Mouse (Mus musculus) lung, postnatal 0 days (tissue): Measurements from ENCODE around the gene Btf3l4. TPM values are rescaled to one million over a fixed set of nuclear protein-coding genes. Genes with fewer than 3 reads are reported as not detected.

Source experiments
- ATAC-seq: fragments of 200-750 bp; cut with Nextera tagmentation; 2 replicates; pipeline ENCODE4 v1.8.0; 2017; ENCODE audit warnings: moderate library complexity
- DNase-seq: peaks from one replicate; pipeline ENCODE4 v3.0.0-alpha.2; 2016; ENCODE audit warnings: low spot score
- H3K27ac ChIP-seq: fragments of 300-500 bp; sonication (generic); 2 replicates; pipeline ENCODE4 v1.5.1; 2014; ENCODE audit warnings: antibody characterized with exemption, mild to moderate bottlenecking, low read length, mixed read lengths
- H3K27me3 ChIP-seq: fragments of 300-500 bp; sonication (generic); replicated peaks from 2 replicates; pipeline ENCODE4 v1.6.1; 2014; ENCODE audit warnings: low read length, mixed read lengths; ENCODE audit not compliant: insufficient read depth
- H3K36me3 ChIP-seq: fragments of 300-500 bp; sonication (generic); 2 replicates; pipeline ENCODE4 v1.6.1; 2014; ENCODE audit warnings: low read length, mixed read lengths; ENCODE audit not compliant: insufficient read depth
- H3K4me1 ChIP-seq: fragments of 300-500 bp; sonication (generic); 2 replicates; pipeline ENCODE4 v1.6.1; 2014; ENCODE audit warnings: antibody characterized with exemption, low read depth, low read length, mixed read lengths; ENCODE audit not compliant: insufficient read depth
- H3K4me2 ChIP-seq: fragments of 300-500 bp; sonication (generic); replicated peaks from 2 replicates; pipeline ENCODE4 v1.6.1; 2014; ENCODE audit warnings: low read depth, mild to moderate bottlenecking, low read length, moderate library complexity, mixed read lengths
- H3K4me3 ChIP-seq: fragments of 300-500 bp; sonication (generic); 2 replicates; pipeline ENCODE4 v1.5.1; 2014; ENCODE audit warnings: low read depth, low read length
- H3K9ac ChIP-seq: fragments of 300-500 bp; sonication (generic); replicated peaks from 2 replicates; pipeline ENCODE4 v1.6.1; 2014; ENCODE audit warnings: low read depth, mild to moderate bottlenecking
- H3K9me3 ChIP-seq: fragments of 300-500 bp; sonication (generic); 2 replicates; pipeline ENCODE4 v1.6.1; 2016; ENCODE audit warnings: low read length, mixed read lengths
- CTCF ChIP-seq: IDR thresholded peaks from 2 replicates; pipeline ENCODE4 v1.5.1; 2016; ENCODE audit warnings: antibody characterized with exemption, mild to moderate bottlenecking
- EP300 ChIP-seq: IDR thresholded peaks from 2 replicates; pipeline ENCODE4 v1.6.1; 2016; ENCODE audit warnings: antibody characterized with exemption, mild to moderate bottlenecking, control low read depth
- WGBS: fragments of 180-500 bp; shearing (Covaris S2); extraction: QIAGEN DNeasy Blood & Tissue Kit; methylation state at CpG from one replicate; pipeline ENCODE4 v1.1.7; 2014; 5-methylcytosine and 5-hydroxymethylcytosine counted together
- polyA plus RNA-seq: library from polyadenylated mRNA; unstranded; fragments of >200 nt; fragmentation: Nextera tagmentation; extraction: Ambion mirVana; gene quantifications from 2 replicates; pipeline ENCODE4 v1.2.1, GENCODE M21; 2015

Btf3l4 gene
- polyA plus RNA-seq, 1 experiment from 2014 or later: 106 TPM

DNA sequence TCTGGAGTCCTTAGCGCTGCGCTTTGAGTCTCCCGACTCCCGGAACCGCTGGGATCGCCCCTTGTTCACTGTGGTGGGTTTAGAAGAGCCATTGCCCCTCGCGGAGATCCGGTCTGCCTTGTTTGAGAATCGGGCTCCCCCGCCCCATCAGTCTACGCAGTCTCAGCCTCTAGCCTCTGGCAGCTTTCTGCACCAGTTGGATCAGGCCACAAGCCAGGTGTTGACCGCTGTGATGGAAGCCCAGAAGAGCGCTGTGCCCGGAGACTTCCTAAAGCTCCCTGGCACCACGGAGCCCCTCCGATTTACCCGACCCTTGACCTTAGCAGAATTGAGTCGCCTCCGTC, 15.1 kb upstream of the Btf3l4 start, which contains the start of gene A730015C16Rik:
TSS of gene A730015C16Rik (minus strand) at position 115 of the 344 bp plus-strand sequence.
- Histone ChIP-seq H3K9me3 (no peaks in the 10 kb centered on the region), H3K27me3 (no peaks in the 10 kb centered on the region), H3K4me3 (peak within 1 kb of the TSS; percentile 81), H3K9ac (peak within 1 kb of the TSS; percentile 71), H3K4me1 (peaks cover 9% of the 10 kb centered on the region; the same call in 1 of the 2 replicates), H3K27ac (peak within 1 kb of the TSS; percentile 95), H3K36me3 (no peaks in the 10 kb centered on the region), H3K4me2 (peak within 1 kb of the TSS; percentile 91)
- 5% methylated on average over 20 of the region's 20 CpGs for WGBS
- TF ChIP-seq CTCF (no peak), EP300 (no peak)
- DNase-seq: peak; percentile 40
- peak; percentile 25 for ATAC-seq

DNA sequence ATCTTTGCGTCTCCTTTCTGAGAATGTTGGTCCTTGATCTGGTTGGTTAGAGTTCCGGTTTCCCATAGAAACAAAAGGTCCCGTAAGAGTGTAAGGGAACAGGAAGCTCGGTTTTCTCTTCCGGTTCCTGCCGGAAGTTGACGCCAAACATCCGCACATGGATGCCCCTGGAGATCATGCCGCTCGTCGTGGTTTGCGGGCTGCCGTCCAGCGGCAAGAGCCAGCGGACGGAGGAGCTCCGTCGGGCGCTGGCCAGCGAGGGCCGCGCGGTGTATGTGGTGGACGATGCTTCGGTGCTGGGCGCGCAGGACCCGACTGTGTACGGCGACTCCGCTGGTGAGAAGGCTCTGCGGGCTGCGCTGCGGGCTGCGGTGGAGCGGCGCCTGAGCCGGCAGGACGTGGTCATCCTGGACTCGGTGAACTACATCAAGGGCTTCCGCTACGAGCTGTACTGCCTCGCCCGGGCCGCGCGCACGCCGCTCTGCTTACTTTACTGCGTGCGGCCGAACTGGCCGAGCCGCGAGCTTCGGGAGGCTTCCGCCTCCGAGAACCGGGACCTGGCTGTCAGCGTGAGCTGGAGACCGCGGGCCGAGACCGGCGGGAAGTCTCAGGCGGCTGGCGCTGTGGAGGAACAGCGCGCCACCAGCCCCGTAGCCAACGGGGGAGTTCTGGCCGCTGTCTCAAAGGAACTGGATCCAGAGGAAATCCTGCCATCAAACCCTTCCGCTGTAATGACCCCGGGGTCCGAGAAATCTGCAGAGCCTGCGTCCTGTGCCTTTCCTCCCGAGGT, 14.5 kb upstream of the Btf3l4 start, which contains the start of gene Kti12:
TSS of gene Kti12 (plus strand) at position 71 of the 790 bp plus-strand sequence.
- DNase-seq: peak; percentile 95
- peak within 1 kb of the TSS; percentile 91 for H3K4me2 ChIP-seq
- peak within 1 kb of the TSS; percentile 81 for H3K4me3 ChIP-seq
- no peaks in the 10 kb centered on the region for H3K27me3 ChIP-seq
- H3K36me3 ChIP-seq: no peaks in the 10 kb centered on the region
- peak within 1 kb of the TSS; percentile 71 for H3K9ac ChIP-seq
- peaks cover 9% of the 10 kb centered on the region; the same call in 1 of the 2 replicates for H3K4me1 ChIP-seq
- peak within 1 kb of the TSS; percentile 95 for H3K27ac ChIP-seq
- peak; percentile 91 for ATAC-seq
- no peaks in the 10 kb centered on the region for H3K9me3 ChIP-seq
- no peak for TF ChIP-seq CTCF
- no peak; the same call in 1 of the 2 replicates for TF ChIP-seq EP300
- under 1% methylated on average over 74 of the region's 77 CpGs for WGBS

DNA sequence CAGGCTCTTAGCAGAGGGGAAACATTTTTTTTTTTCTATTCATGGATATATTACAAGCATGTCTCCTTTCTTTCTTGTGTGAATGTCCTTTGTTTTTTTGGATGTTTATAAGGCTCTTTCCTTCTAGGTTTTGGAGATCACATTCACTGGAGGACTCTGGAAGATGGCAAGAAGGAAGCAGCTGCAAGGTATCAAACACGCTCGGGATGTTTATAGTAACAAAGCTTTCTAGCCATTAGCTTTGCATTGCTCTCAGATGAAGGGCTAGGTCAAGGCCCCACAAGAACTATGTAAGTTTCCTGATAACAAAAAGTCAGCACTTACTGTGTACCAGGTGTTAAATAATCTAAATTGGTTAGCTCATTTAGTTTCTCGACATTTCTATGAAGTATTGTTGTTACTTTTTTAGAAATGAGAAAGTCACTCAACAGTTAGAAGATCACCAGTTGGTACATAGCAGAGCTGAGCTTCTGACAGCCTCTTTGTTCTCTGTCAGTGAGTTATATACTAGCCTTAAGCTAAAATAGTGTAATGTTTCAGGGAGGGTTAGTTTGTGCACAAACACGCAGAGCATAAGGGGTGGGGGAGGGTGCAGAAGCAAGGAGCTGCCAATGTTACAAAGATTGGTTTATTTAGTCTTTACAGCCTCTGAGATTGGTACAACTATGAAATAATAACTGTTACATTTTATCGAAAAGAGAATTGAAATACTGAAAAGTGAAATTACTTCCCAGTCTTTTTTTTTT, 12.6 kb upstream of the Btf3l4 start:
- Histone ChIP-seq H3K27me3 (no peaks in the 10 kb centered on the region), H3K9me3 (no peaks in the 10 kb centered on the region), H3K4me3 (no peak overlapping the region), H3K4me1 (peaks cover 9% of the 10 kb centered on the region; the same call in 1 of the 2 replicates), H3K4me2 (no peak overlapping the region), H3K27ac (peak overlapping the region; percentile 38; the same call in 1 of the 2 replicates), H3K9ac (no peak overlapping the region), H3K36me3 (no peaks in the 10 kb centered on the region)
- WGBS: 43% methylated on average over 5 of the region's 5 CpGs
- TF ChIP-seq EP300: peak; percentile 40; the same call in 1 of the 2 replicates
- no peak for TF ChIP-seq CTCF
- DNase-seq (peak; percentile 50), ATAC-seq (peak; percentile 31; the same call in 1 of the 2 replicates)

DNA sequence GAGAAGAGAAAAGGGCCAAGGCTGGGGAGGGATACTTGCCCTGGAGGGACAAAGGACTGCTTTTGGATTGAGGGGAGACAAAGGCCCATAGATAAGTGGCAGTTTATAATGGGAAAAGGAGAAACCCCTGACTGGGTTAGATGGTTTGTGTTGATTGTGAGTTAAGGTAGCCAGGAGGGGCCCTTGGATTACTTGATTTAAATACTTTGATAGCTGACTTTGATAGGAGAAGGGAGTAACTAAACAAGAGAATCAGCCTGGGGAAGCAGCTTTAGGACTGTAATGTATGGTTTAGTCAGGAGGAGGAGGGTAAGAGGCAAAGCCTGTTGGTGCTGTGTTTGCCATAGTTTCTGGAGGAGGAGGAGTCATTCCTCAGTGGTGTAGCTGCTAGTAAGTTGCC, 9.9 kb upstream of the Btf3l4 start:
- no peak overlapping the region for H3K4me2 ChIP-seq
- H3K36me3 ChIP-seq: no peaks in the 10 kb centered on the region
- DNase-seq (no peak), ATAC-seq (no peak)
- H3K9me3 ChIP-seq: no peaks in the 10 kb centered on the region
- no peaks in the 10 kb centered on the region for H3K27me3 ChIP-seq
- H3K9ac ChIP-seq: no peak overlapping the region
- H3K27ac ChIP-seq: no peak overlapping the region
- H3K4me1 ChIP-seq: peaks cover 4% of the 10 kb centered on the region; the same call in 1 of the 2 replicates
- H3K4me3 ChIP-seq: no peak overlapping the region
- no peak for TF ChIP-seq EP300
- TF ChIP-seq CTCF: no peak

DNA sequence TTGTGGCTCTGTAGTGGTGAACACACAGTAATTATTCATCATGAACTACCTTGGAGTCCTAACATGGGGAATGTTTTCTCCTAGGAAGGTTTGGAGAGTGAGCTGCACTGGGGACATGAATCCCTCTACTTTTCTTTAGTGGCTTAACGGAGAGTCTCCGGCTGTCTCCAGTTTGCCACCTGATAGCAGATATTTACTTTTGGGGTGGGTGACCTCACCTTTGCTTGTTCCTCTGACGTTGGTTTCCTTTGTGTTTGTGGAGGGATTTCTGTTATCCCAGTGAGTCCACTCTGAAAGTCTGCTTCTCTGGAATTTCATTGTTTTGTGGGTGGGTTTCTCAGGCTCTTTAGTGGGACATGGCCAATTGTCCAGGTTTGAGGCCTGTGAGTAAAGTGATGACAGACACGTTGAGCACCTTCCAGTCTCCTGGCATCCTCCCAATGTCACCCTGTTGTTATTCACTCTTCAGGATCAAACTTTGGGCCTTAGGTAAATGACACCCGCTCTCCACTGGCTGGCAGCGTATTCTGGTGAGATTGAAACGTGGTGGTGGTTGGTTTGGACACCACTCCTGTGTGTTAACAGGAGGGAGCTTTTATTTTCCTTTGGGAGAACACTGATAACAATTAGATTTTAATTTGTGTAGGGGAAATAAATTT, 8.6 kb upstream of the Btf3l4 start:
- no peak for TF ChIP-seq EP300
- no peak for TF ChIP-seq CTCF
- Histone ChIP-seq H3K9ac (no peak overlapping the region), H3K9me3 (no peaks in the 10 kb centered on the region), H3K4me1 (peaks cover 7% of the 10 kb centered on the region; the same call in 1 of the 2 replicates), H3K27ac (no peak overlapping the region), H3K4me3 (no peak overlapping the region), H3K4me2 (no peak overlapping the region), H3K36me3 (no peaks in the 10 kb centered on the region), H3K27me3 (no peaks in the 10 kb centered on the region)
- ATAC-seq (no peak), DNase-seq (no peak)
- 59% methylated on average over 7 of the region's 7 CpGs for WGBS

DNA sequence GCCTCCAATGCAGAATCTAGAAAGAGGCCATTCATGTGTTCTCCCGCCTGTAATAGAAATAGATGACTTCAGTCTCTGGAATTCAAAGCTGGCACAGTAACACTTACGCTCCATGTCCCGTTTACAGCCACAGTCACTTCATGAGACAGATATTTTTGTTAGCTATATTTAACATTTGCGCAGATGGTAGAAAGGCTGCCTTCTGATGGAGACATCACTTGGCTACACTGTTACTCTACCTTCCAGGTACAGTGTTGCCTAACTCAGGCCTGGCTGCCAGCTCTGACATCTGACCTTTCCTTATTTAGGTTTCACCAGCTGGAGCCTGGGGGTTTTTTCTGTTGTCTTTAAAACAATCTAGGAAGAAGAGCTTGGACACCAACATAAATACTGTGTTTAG, 4.6 kb upstream of the Btf3l4 start:
- no peak overlapping the region for H3K4me3 ChIP-seq
- no peaks in the 10 kb centered on the region for H3K36me3 ChIP-seq
- H3K4me1 ChIP-seq: peaks cover 13% of the 10 kb centered on the region; the same call in 1 of the 2 replicates
- no peak overlapping the region for H3K4me2 ChIP-seq
- H3K9ac ChIP-seq: no peak overlapping the region
- H3K27me3 ChIP-seq: no peaks in the 10 kb centered on the region
- no peaks in the 10 kb centered on the region for H3K9me3 ChIP-seq
- TF ChIP-seq EP300 (no peak), CTCF (no peak)
- WGBS: 47% methylated on average over 4 of the region's 4 CpGs
- ATAC-seq: no peak
- DNase-seq: peak; percentile 58
- H3K27ac ChIP-seq: peak overlapping the region; percentile 57
